Mouse (Mus musculus) forebrain, postnatal 0 days (tissue): ENCODE data around the gene Zcchc10. TPM values are rescaled to one million over a fixed set of nuclear protein-coding genes. Genes with fewer than 3 reads are reported as not detected.
A peak's percentile ranks its signal among the peaks of the same experiment; 100 is the strongest.
"Not testable (repeated sequence)": the region's sequence is repeated elsewhere in the genome, so short reads cannot be mapped to it uniquely, and the experiment has no call there.

Source experiments
- ATAC-seq: fragments of 200-750 bp; cut with Nextera tagmentation; 2 replicates; pipeline ENCODE4 v1.8.0; 2017; ENCODE audit warnings: mild to moderate bottlenecking, moderate library complexity
- DNase-seq: peaks from one replicate; pipeline ENCODE4 v3.0.0-alpha.2; 2015
- H3K27ac ChIP-seq: fragments of 300-500 bp; sonication (generic); 2 replicates; pipeline ENCODE4 v1.5.1; 2014; ENCODE audit warnings: low read depth, mild to moderate bottlenecking, antibody characterized with exemption, low read length, moderate library complexity, mixed read lengths
- H3K27me3 ChIP-seq: fragments of 300-500 bp; sonication (generic); 2 replicates; pipeline ENCODE4 v1.6.1; 2014; ENCODE audit warnings: mild to moderate bottlenecking, low read length, mixed read lengths; ENCODE audit not compliant: insufficient read depth
- H3K36me3 ChIP-seq: fragments of 300-500 bp; sonication (generic); 2 replicates; pipeline ENCODE4 v1.6.1; 2014; ENCODE audit warnings: mild to moderate bottlenecking, moderate library complexity; ENCODE audit not compliant: insufficient read depth
- H3K4me1 ChIP-seq: fragments of 300-500 bp; sonication (generic); 2 replicates; pipeline ENCODE4 v1.6.1; 2014; ENCODE audit warnings: antibody characterized with exemption; ENCODE audit not compliant: insufficient read depth
- H3K4me2 ChIP-seq: fragments of 300-500 bp; sonication (generic); 2 replicates; pipeline ENCODE4 v1.6.1; 2014; ENCODE audit warnings: low read depth, mild to moderate bottlenecking, moderate library complexity
- H3K4me3 ChIP-seq: fragments of 300-500 bp; sonication (generic); 2 replicates; pipeline ENCODE4 v1.5.1; 2014; ENCODE audit warnings: low read depth, low read length, mixed read lengths
- H3K9ac ChIP-seq: fragments of 300-500 bp; sonication (generic); 2 replicates; pipeline ENCODE4 v1.6.1; 2014; ENCODE audit warnings: mild to moderate bottlenecking
- H3K9me3 ChIP-seq: fragments of 300-500 bp; sonication (generic); 2 replicates; pipeline ENCODE4 v1.6.1; 2016; ENCODE audit warnings: low read length
- CTCF ChIP-seq: sonication (generic); IDR thresholded peaks from 2 replicates; pipeline ENCODE4 v1.5.1; 2016; ENCODE audit warnings: antibody characterized with exemption, control low read depth, low read depth
- WGBS: fragments of 180-500 bp; shearing (Covaris S2); extraction: QIAGEN DNeasy Blood & Tissue Kit; methylation state at CpG from one replicate; pipeline ENCODE4 v1.1.7; 2014; 5-methylcytosine and 5-hydroxymethylcytosine counted together
- polyA plus RNA-seq: library from polyadenylated mRNA; unstranded; fragments of >200 nt; fragmentation: Nextera tagmentation; extraction: Ambion mirVana; gene quantifications from 2 replicates; pipeline ENCODE4 v1.2.1, GENCODE M21; 2015
- total RNA-seq: library from RNA; depleted of rRNA; stranded (reverse); fragments of >200 nt; gene quantifications from 2 replicates; pipeline ENCODE4 v1.2.3, GENCODE M21; 2014; rRNA removed

Gene Zcchc10
- total RNA-seq = 0.86 and 2.8 TPM in 2 replicates
- polyA plus RNA-seq = 16.0 and 17.1 TPM in 2 replicates

- WGBS = under 1% methylated on average over 21 of the region's 21 CpGs
- Histone ChIP-seq H3K9ac (peak within 1 kb of the TSS; percentile 61), H3K4me3 (peak within 1 kb of the TSS; percentile 57), H3K4me2 (peak within 1 kb of the TSS; percentile 65), H3K4me1 (no peaks in the 10 kb centered on the region), H3K27me3 (no peaks in the 10 kb centered on the region), H3K9me3 (no peaks in the 10 kb centered on the region), H3K27ac (peak within 1 kb of the TSS; percentile 58), H3K36me3 (peaks cover 24% of the 10 kb centered on the region)
- no peak for TF ChIP-seq CTCF
- ATAC-seq (peak; percentile 99), DNase-seq (peak; percentile 90)
Measured at GRCm38 (mm10) chr11:53324512-53324968, at the start of gene Zcchc10. Gene Zcchc10 (plus strand): TSS chr11:53324679.

GRCm38 (mm10) chr11:53275358-53275757 lies 49.1 kb upstream of the Zcchc10 start:
- WGBS = 91% methylated on average over 3 of the region's 3 CpGs
- Histone ChIP-seq H3K27ac (no peak overlapping the region), H3K9me3 (no peaks in the 10 kb centered on the region), H3K9ac (no peak overlapping the region), H3K27me3 (no peaks in the 10 kb centered on the region), H3K4me3 (no peak overlapping the region), H3K4me1 (no peaks in the 10 kb centered on the region), H3K36me3 (peaks cover 43% of the 10 kb centered on the region), H3K4me2 (no peak overlapping the region)
- no peak for TF ChIP-seq CTCF
- DNase-seq = no peak
- ATAC-seq = no peak

- Histone ChIP-seq H3K4me3 (no peak overlapping the region), H3K9ac (no peak overlapping the region), H3K4me1 (no peaks in the 10 kb centered on the region), H3K9me3 (no peaks in the 10 kb centered on the region), H3K27me3 (no peaks in the 10 kb centered on the region), H3K36me3 (peaks cover 41% of the 10 kb centered on the region), H3K4me2 (no peak overlapping the region), H3K27ac (no peak overlapping the region)
- TF ChIP-seq CTCF = no peak
- DNase-seq = no peak
- WGBS = 85% methylated on average over 4 of the region's 4 CpGs
- ATAC-seq = no peak
Measured at GRCm38 (mm10) chr11:53278411-53278810, 46.1 kb upstream of the Zcchc10 start.

GRCm38 (mm10) chr11:53285885-53286284 lies 38.6 kb upstream of the Zcchc10 start:
- WGBS = 92% methylated on average over 6 of the region's 6 CpGs
- peaks cover 80% of the 10 kb centered on the region for H3K36me3 ChIP-seq
- TF ChIP-seq CTCF = no peak

GRCm38 (mm10) chr11:53290187-53290586 lies 34.3 kb upstream of the Zcchc10 start:
- not testable (repeated sequence) for H3K9ac ChIP-seq, H3K4me1 ChIP-seq, H3K9me3 ChIP-seq, ATAC-seq, DNase-seq, H3K4me2 ChIP-seq, H3K4me3 ChIP-seq, H3K27me3 ChIP-seq, H3K27ac ChIP-seq
- H3K36me3 ChIP-seq = peaks cover 55% of the 10 kb centered on the region
- WGBS = 94% methylated on average over 2 of the region's 2 CpGs

More at GRCm38 (mm10) chr11:53285885-53286284, 38.6 kb upstream of the Zcchc10 start:
- ATAC-seq (no peak), DNase-seq (no peak)
- Histone ChIP-seq H3K9me3 (no peaks in the 10 kb centered on the region), H3K27me3 (no peaks in the 10 kb centered on the region), H3K4me1 (no peaks in the 10 kb centered on the region), H3K27ac (no peak overlapping the region), H3K4me3 (no peak overlapping the region), H3K4me2 (no peak overlapping the region), H3K9ac (no peak overlapping the region)

GRCm38 (mm10) chr11:53290871-53291270 lies 33.6 kb upstream of the Zcchc10 start:
- Histone ChIP-seq H3K27ac (no peak overlapping the region), H3K36me3 (peaks cover 48% of the 10 kb centered on the region)
- 92% methylated on average over 11 of the region's 11 CpGs for WGBS

GRCm38 (mm10) chr11:53294441-53294840 lies 30.0 kb upstream of the Zcchc10 start:
- DNase-seq = no peak
- Histone ChIP-seq H3K36me3 (peaks cover 12% of the 10 kb centered on the region), H3K9ac (no peak overlapping the region), H3K4me2 (no peak overlapping the region), H3K4me1 (0 out of 2 replicates have a peak, but pooled peaks cover 7% of the 10 kb centered on the region), H3K27me3 (no peaks in the 10 kb centered on the region), H3K9me3 (no peaks in the 10 kb centered on the region), H3K27ac (no peak overlapping the region), H3K4me3 (no peak overlapping the region)
- no peak for TF ChIP-seq CTCF
- no peak for ATAC-seq
- WGBS = 89% methylated on average over 5 of the region's 5 CpGs

More at GRCm38 (mm10) chr11:53290871-53291270, 33.6 kb upstream of the Zcchc10 start:
- Histone ChIP-seq H3K4me3 (no peak overlapping the region), H3K9me3 (no peaks in the 10 kb centered on the region), H3K4me2 (no peak overlapping the region), H3K27me3 (no peaks in the 10 kb centered on the region), H3K9ac (no peak overlapping the region), H3K4me1 (no peaks in the 10 kb centered on the region)
- no peak for TF ChIP-seq CTCF
- DNase-seq (no peak), ATAC-seq (no peak)
